Mouse (Mus musculus) megakaryocyte, embryonic 14.5 days (primary cell): Measurements from ENCODE around the gene Cbr3.
"Not testable (repeated sequence)": the region's sequence is repeated elsewhere in the genome, so short reads cannot be mapped to it uniquely, and the experiment has no call there.

Source experiments
- FLI1 ChIP-seq: IDR thresholded peaks from 2 replicates; pipeline ENCODE4 v1.6.1; 2012; ENCODE audit warnings: low read length, inconsistent platforms, mixed read lengths
- GATA1 ChIP-seq: IDR thresholded peaks from 3 replicates; pipeline ENCODE4 v1.6.1; 2012; ENCODE audit warnings: mixed read lengths, low read length, inconsistent platforms, borderline replicate concordance

GRCm38 (mm10) chr16:93670466-93670865 is 12.5 kb upstream of the Cbr3 start:
- TF ChIP-seq FLI1, GATA1: not testable (repeated sequence)
